Mouse (Mus musculus) myocyte (in vitro differentiated cells): Measurements from ENCODE around the gene Tsen2.

Experiments used
- MYOG ChIP-seq, 3 experiments: IDR thresholded peaks; one replicate each; pipeline ENCODE4 v1.6.1; 2011; ENCODE audit warnings: control low read depth in 2 of 3, low read depth in 2 of 3, mild to moderate bottlenecking in 2 of 3; ENCODE audit not compliant: insufficient read length in 2 of 3, control insufficient read depth in 1 of 3, insufficient read depth in 1 of 3
- POLR2A ChIP-seq: IDR thresholded peaks from one replicate; pipeline ENCODE4 v1.6.1; 2011; ENCODE audit warnings: low read depth, mild to moderate bottlenecking, control low read depth, moderate library complexity; ENCODE audit not compliant: insufficient read length
- REST ChIP-seq: IDR thresholded peaks from one replicate; pipeline ENCODE4 v1.6.1; 2011; ENCODE audit warnings: mild to moderate bottlenecking, control low read depth, moderate library complexity; ENCODE audit not compliant: insufficient read depth, insufficient read length

GRCm38 (mm10) chr6:115506425-115506824 is 38.0 kb upstream of the Tsen2 start:
- TF ChIP-seq POLR2A (no peak), REST (no peak), MYOG (IDR thresholded peaks at IDR 0.05; ENCODE audit: control insufficient read depth in 1 of 3, insufficient read depth in 1 of 3, insufficient read length in 2 of 3, low read depth in 2 of 3) (no peak)
